Mouse (Mus musculus): Measurements from ENCODE around the gene Apol6. TPM values are rescaled to one million over a fixed set of nuclear protein-coding genes. Genes with fewer than 3 reads are reported as not detected.

Apol6 gene
- total and polyA plus RNA-seq, 3 experiments: 0.47 to 8.0 (median 0.89) TPM

DNA sequence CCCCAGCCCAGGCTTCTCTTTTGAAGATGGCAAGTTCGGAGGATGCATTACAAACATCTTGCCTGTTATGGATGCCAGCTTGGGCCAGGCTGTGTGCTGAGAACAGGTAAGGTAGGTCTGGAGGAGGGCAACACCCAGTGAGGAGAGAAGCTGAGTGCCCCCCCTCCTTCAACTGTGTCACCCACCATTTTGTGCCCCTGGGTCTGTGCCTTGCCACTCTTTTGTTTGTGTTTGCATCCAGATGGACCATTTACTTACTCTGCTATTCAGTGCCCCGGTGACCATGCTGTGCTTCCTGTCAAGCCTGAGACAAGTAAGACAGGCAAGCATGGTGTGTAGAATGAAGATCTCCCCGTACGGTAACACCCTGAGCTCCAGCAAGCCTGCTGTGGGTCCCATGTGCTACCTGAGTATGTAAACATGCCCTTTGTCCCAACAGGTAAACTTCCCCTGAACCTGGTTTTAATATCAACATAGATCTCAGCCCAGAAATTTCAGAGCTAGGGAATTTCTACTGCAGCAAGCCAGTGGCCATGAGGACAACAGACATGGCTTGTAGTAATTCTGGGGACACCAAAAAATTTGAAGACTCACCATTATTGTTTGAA is 28.1 kb downstream of the Apol6 start:
- H3K79me2 ChIP-seq (replicated peaks; ENCODE audit: control insufficient read depth, insufficient read depth, low read length): no peaks in the 10 kb centered on the region
- H3K4me3 ChIP-seq: no peak overlapping the region
- intact Hi-C loops (cut with DNase I): loop anchor here (10.0 kb wide), 1 partner anchor 282 kb away; no protein-coding TSS in a partner anchor
- no peak overlapping the region for H3K9ac ChIP-seq (ENCODE audit: low read depth, low read length)
- peaks cover 5% of the 10 kb centered on the region for H3K4me1 ChIP-seq (ENCODE audit: control insufficient read depth, insufficient read depth, low read length)
- 76% methylated on average over 4 of the region's 4 CpGs for WGBS
- TF ChIP-seq CTCF (IDR thresholded peaks at IDR 0.05) (no peak), EP300 (IDR thresholded peaks at IDR 0.05; ENCODE audit: insufficient read depth, low read depth, low read length) (no peak), POLR2A (IDR thresholded peaks at IDR 0.05; ENCODE audit: insufficient read depth, low read depth, low read length) (no peak)
- H3K27ac ChIP-seq: no peak overlapping the region
- H3K36me3 ChIP-seq (ENCODE audit: control insufficient read depth, insufficient read depth, low read length): no peaks in the 10 kb centered on the region
- no peak for DNase-seq
- H3K27me3 ChIP-seq (ENCODE audit: control insufficient read depth, insufficient read depth, low read length): no peaks in the 10 kb centered on the region

DNA sequence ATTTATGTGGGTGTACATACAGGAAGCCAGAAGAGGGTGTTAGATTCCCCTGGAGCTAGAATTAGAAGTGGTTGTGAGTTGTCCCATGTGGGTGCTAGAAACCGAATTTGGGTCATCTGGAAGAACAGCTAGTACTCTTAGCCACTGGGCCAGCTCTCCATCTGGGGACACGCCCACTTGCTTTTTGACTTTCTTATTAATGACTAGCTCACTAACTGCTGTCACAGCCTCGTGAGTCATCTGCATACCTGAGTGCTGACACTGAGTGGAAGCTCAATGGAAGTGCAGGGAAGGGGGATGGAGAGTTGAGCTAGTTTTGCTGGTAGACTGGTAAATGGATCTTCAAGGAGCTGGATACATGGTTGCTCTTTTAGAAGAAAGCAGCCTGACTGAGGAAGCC is 32.0 kb downstream of the Apol6 start:
- H3K4me1 ChIP-seq (ENCODE audit: control insufficient read depth, insufficient read depth, low read length): peaks cover 6% of the 10 kb centered on the region
- DNase-seq: peak in 1 of 2 experiments; percentile 23
- no peak overlapping the region for H3K9ac ChIP-seq (ENCODE audit: low read depth, low read length)
- intact Hi-C loops (cut with DNase I): loop anchor here (10.0 kb wide), 1 partner anchor 278 kb away; no protein-coding TSS in a partner anchor
- no peak for TF ChIP-seq CTCF (IDR thresholded peaks at IDR 0.05)
- TF ChIP-seq EP300 (IDR thresholded peaks at IDR 0.05; ENCODE audit: insufficient read depth, low read depth, low read length): no peak
- TF ChIP-seq POLR2A (IDR thresholded peaks at IDR 0.05; ENCODE audit: insufficient read depth, low read depth, low read length): no peak
- no peak overlapping the region for H3K4me3 ChIP-seq
- no peaks in the 10 kb centered on the region for H3K27me3 ChIP-seq (ENCODE audit: control insufficient read depth, insufficient read depth, low read length)
- 80% methylated on average over 3 of the region's 3 CpGs for WGBS
- no peak overlapping the region for H3K27ac ChIP-seq
- H3K79me2 ChIP-seq (replicated peaks; ENCODE audit: control insufficient read depth, insufficient read depth, low read length): no peaks in the 10 kb centered on the region
- 0 out of 2 replicates have a peak, but pooled peaks cover 3% of the 10 kb centered on the region for H3K36me3 ChIP-seq (ENCODE audit: control insufficient read depth, insufficient read depth, low read length)

DNA sequence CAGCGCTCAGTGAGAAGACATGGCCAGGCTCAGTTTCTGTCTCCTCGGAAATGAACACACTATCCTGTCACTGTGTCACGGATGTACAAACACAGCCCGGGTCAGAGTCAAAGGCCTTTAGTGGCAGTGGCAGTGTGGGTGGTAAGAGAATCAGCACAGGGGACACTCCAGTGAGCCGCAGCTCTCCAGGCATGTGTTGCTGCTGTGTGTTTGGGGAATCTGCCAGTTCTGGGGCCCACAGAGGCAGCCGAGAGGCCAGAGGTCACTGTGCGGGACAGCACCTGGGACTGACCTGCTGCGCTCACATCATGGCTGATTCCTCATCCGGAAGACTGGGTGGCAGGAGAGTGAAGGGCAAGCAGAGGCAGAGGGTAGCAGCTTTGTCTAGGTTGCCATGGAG is 33.4 kb downstream of the Apol6 start:
- H3K27me3 ChIP-seq (ENCODE audit: control insufficient read depth, insufficient read depth, low read length): no peaks in the 10 kb centered on the region
- no peak for TF ChIP-seq EP300 (IDR thresholded peaks at IDR 0.05; ENCODE audit: insufficient read depth, low read depth, low read length)
- TF ChIP-seq CTCF (IDR thresholded peaks at IDR 0.05): no peak
- TF ChIP-seq POLR2A (IDR thresholded peaks at IDR 0.05; ENCODE audit: insufficient read depth, low read depth, low read length): no peak
- H3K36me3 ChIP-seq (ENCODE audit: control insufficient read depth, insufficient read depth, low read length): peaks cover 3% of the 10 kb centered on the region; the same call in 1 of the 2 replicates
- no peak overlapping the region for H3K4me3 ChIP-seq
- intact Hi-C loops (cut with DNase I): loop anchor here (10.0 kb wide), 1 partner anchor 277 kb away; no protein-coding TSS in a partner anchor
- H3K9ac ChIP-seq (ENCODE audit: low read depth, low read length): no peak overlapping the region
- H3K27ac ChIP-seq: no peak overlapping the region
- 90% methylated on average over 9 of the region's 9 CpGs for WGBS
- peaks cover 7% of the 10 kb centered on the region for H3K4me1 ChIP-seq (ENCODE audit: control insufficient read depth, insufficient read depth, low read length)
- DNase-seq: no peak
- H3K79me2 ChIP-seq (replicated peaks; ENCODE audit: control insufficient read depth, insufficient read depth, low read length): no peaks in the 10 kb centered on the region

DNA sequence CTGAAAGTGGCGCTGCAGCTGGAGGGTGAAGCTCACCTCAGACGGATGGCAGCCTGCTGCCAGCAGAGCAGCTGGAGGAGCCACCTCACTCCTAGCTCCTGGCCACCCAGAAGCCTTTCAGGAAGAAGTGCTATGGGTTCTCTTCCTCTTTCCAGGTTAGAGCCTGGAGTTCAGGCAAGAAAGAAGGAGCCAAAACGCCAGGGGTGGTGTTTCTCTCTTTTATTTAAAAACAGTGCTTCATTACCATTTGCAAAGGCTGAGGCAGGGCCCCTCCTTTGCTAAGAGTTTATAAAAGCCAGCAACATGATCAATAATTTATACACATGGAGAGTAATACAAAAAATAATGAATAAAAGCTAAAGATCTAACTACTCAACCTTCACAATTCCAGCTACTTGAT is 34.3 kb downstream of the Apol6 start:
- peaks cover 7% of the 10 kb centered on the region for H3K4me1 ChIP-seq (ENCODE audit: control insufficient read depth, insufficient read depth, low read length)
- DNase-seq: no peak
- H3K27me3 ChIP-seq (ENCODE audit: control insufficient read depth, insufficient read depth, low read length): no peaks in the 10 kb centered on the region
- no peak overlapping the region for H3K27ac ChIP-seq
- H3K36me3 ChIP-seq (ENCODE audit: control insufficient read depth, insufficient read depth, low read length): peaks cover 3% of the 10 kb centered on the region; the same call in 1 of the 2 replicates
- no peak overlapping the region for H3K9ac ChIP-seq (ENCODE audit: low read depth, low read length)
- H3K4me3 ChIP-seq: no peak overlapping the region
- WGBS: 85% methylated on average over 3 of the region's 3 CpGs
- intact Hi-C loops (cut with DNase I): loop anchor here (10.0 kb wide), 1 partner anchor 276 kb away; no protein-coding TSS in a partner anchor
- TF ChIP-seq CTCF (IDR thresholded peaks at IDR 0.05): no peak
- no peak for TF ChIP-seq EP300 (IDR thresholded peaks at IDR 0.05; ENCODE audit: insufficient read depth, low read depth, low read length)
- no peak for TF ChIP-seq POLR2A (IDR thresholded peaks at IDR 0.05; ENCODE audit: insufficient read depth, low read depth, low read length)
- no peaks in the 10 kb centered on the region for H3K79me2 ChIP-seq (replicated peaks; ENCODE audit: control insufficient read depth, insufficient read depth, low read length)

DNA sequence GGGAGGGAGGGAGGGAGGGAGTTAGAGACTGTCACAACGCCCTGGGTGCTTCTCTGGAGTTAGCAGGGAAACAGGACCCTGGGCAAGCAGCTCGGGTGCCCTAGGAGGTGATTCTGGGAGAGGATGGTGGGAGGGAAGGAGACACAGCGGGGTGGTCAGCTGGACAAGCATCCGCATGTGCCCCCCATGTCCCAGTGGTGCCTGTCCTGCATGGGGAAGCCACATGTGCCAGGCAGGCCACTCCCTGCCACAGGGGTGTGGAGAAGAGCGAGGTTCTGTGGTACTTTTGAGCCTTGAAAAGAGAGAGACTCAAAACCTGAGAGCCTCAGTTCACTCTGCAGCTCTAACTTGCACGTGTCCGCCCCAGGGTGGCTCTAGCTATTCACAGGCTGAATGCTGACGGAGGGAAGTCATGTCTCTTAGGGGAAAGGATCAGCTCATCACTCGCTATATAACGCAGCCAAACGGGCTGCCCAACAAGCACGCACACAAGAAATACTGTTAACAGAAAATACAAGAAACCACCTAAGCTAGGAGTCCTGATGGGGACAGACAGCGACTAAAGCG is 34.8 kb downstream of the Apol6 start:
- H3K36me3 ChIP-seq (ENCODE audit: control insufficient read depth, insufficient read depth, low read length): peaks cover 3% of the 10 kb centered on the region; the same call in 1 of the 2 replicates
- H3K9ac ChIP-seq (ENCODE audit: low read depth, low read length): no peak overlapping the region
- DNase-seq: no peak
- intact Hi-C loops (cut with DNase I): loop anchor here (10.0 kb wide), 1 partner anchor 275 kb away; no protein-coding TSS in a partner anchor
- no peaks in the 10 kb centered on the region for H3K27me3 ChIP-seq (ENCODE audit: control insufficient read depth, insufficient read depth, low read length)
- WGBS: 76% methylated on average over 14 of the region's 14 CpGs
- no peaks in the 10 kb centered on the region for H3K79me2 ChIP-seq (replicated peaks; ENCODE audit: control insufficient read depth, insufficient read depth, low read length)
- TF ChIP-seq POLR2A (IDR thresholded peaks at IDR 0.05; ENCODE audit: insufficient read depth, low read depth, low read length): no peak
- TF ChIP-seq EP300 (IDR thresholded peaks at IDR 0.05; ENCODE audit: insufficient read depth, low read depth, low read length): no peak
- no peak for TF ChIP-seq CTCF (IDR thresholded peaks at IDR 0.05)
- peaks cover 7% of the 10 kb centered on the region for H3K4me1 ChIP-seq (ENCODE audit: control insufficient read depth, insufficient read depth, low read length)
- H3K4me3 ChIP-seq: no peak overlapping the region
- peak overlapping the region; percentile 52 for H3K27ac ChIP-seq

DNA sequence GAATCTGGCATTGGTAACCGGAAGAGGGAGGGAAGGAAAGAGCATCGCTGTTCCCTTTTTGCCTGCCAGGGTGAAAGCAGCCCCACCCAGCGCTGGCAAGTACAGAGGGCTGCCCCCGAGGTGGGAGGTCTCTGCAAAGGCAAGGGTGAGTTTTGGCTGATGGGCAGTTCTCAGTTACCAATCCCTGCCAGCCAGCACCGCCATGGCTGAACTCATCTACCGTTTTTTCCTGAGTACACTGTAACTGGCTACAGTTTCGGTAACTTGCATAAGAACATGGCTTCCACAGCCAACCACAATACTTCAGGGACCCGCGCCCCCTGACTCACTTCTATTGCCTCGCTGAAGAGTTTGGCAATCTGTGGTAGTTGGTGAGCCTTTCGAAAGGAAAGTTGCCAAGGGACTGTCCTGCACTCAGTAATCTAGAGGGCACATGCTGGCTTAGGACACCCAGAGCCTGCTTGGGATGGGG is 35.4 kb downstream of the Apol6 start:
- 51% methylated on average over 11 of the region's 11 CpGs for WGBS
- peak overlapping the region; percentile 52 for H3K27ac ChIP-seq
- peak; percentile 61 to 76 for DNase-seq
- no peaks in the 10 kb centered on the region for H3K79me2 ChIP-seq (replicated peaks; ENCODE audit: control insufficient read depth, insufficient read depth, low read length)
- H3K4me1 ChIP-seq (ENCODE audit: control insufficient read depth, insufficient read depth, low read length): peaks cover 7% of the 10 kb centered on the region
- intact Hi-C loops (cut with DNase I): loop anchor here (5.0 to 10.0 kb wide), 2 partner anchors 142 to 275 kb away; no protein-coding TSS in a partner anchor
- no peak for TF ChIP-seq POLR2A (IDR thresholded peaks at IDR 0.05; ENCODE audit: insufficient read depth, low read depth, low read length)
- H3K36me3 ChIP-seq (ENCODE audit: control insufficient read depth, insufficient read depth, low read length): peaks cover 3% of the 10 kb centered on the region; the same call in 1 of the 2 replicates
- no peaks in the 10 kb centered on the region for H3K27me3 ChIP-seq (ENCODE audit: control insufficient read depth, insufficient read depth, low read length)
- H3K4me3 ChIP-seq: no peak overlapping the region
- no peak overlapping the region for H3K9ac ChIP-seq (ENCODE audit: low read depth, low read length)

Measured in heart, adult 2 months (tissue).